Mouse (Mus musculus) embryonic facial prominence, embryonic 12.5 days (tissue): ENCODE data around the gene Rinl. TPM values are rescaled to one million over a fixed set of nuclear protein-coding genes. Genes with fewer than 3 reads are reported as not detected.

Experiments
- ATAC-seq: fragments of 200-750 bp; cut with Nextera tagmentation; 2 replicates; pipeline ENCODE4 v1.8.0; 2017; ENCODE audit not compliant: insufficient number of reproducible peaks, insufficient read depth, low FRiP score, low TSS enrichment
- H3K27ac ChIP-seq: fragments of 300-500 bp; sonication (generic); 2 replicates; pipeline ENCODE4 v1.5.1; 2016; ENCODE audit warnings: mild to moderate bottlenecking
- H3K27me3 ChIP-seq: fragments of 300-500 bp; sonication (generic); 2 replicates; pipeline ENCODE4 v1.6.1; 2016; ENCODE audit warnings: mild to moderate bottlenecking, moderate library complexity
- H3K36me3 ChIP-seq: fragments of 300-500 bp; sonication (generic); 2 replicates; pipeline ENCODE4 v1.6.1; 2016; ENCODE audit warnings: mild to moderate bottlenecking
- H3K4me1 ChIP-seq: fragments of 300-500 bp; sonication (generic); 2 replicates; pipeline ENCODE4 v1.6.1; 2016
- H3K4me2 ChIP-seq: fragments of 300-500 bp; sonication (generic); replicated peaks from 2 replicates; pipeline ENCODE4 v1.6.1; 2016; ENCODE audit warnings: mild to moderate bottlenecking, moderate library complexity
- H3K4me3 ChIP-seq: fragments of 300-500 bp; sonication (generic); 2 replicates; pipeline ENCODE4 v1.5.1; 2016; ENCODE audit warnings: mild to moderate bottlenecking
- H3K9ac ChIP-seq: fragments of 300-500 bp; sonication (generic); 2 replicates; pipeline ENCODE4 v1.6.1; 2016; ENCODE audit warnings: mild to moderate bottlenecking, moderate library complexity
- H3K9me3 ChIP-seq: fragments of 300-500 bp; sonication (generic); 2 replicates; pipeline ENCODE4 v1.6.1; 2016; ENCODE audit warnings: mild to moderate bottlenecking, moderate library complexity
- WGBS: fragments of 180-500 bp; shearing (Covaris S2); methylation state at CpG from one replicate; pipeline ENCODE4 v1.1.7; 2016; 5-methylcytosine and 5-hydroxymethylcytosine counted together
- polyA plus RNA-seq: library from polyadenylated mRNA; unstranded; fragments of >200 nt; fragmentation: Nextera tagmentation; extraction: Ambion mirVana; gene quantifications from 2 replicates; pipeline ENCODE4 v1.2.1, GENCODE M21; 2016

Rinl gene
- polyA plus RNA-seq: 2.2 and 2.8 TPM in 2 replicates

GRCm38 (mm10) chr7:28788307-28789195, at the start of gene Rinl:
Gene Rinl, plus strand, starts transcription at chr7:28788969.
- Histone ChIP-seq H3K4me3 (no peak within 1 kb of the TSS), H3K36me3 (peaks cover 29% of the 10 kb centered on the region), H3K4me2 (no peak within 1 kb of the TSS), H3K4me1 (peaks cover 14% of the 10 kb centered on the region), H3K9me3 (no peaks in the 10 kb centered on the region), H3K27ac (peak within 1 kb of the TSS; percentile 73), H3K9ac (peak within 1 kb of the TSS; percentile 13; the same call in 1 of the 2 replicates), H3K27me3 (no peaks in the 10 kb centered on the region)
- 58% methylated on average over 5 of the region's 5 CpGs for WGBS
- ATAC-seq: no peak

- Histone ChIP-seq H3K9me3 (no peaks in the 10 kb centered on the region), H3K4me2 (no peak overlapping the region), H3K27ac (no peak overlapping the region), H3K9ac (peak overlapping the region; percentile 33), H3K27me3 (no peaks in the 10 kb centered on the region), H3K4me1 (peaks cover 8% of the 10 kb centered on the region), H3K36me3 (peaks cover 44% of the 10 kb centered on the region), H3K4me3 (0 out of 2 replicates have a peak overlapping the region, but pooled peaks have one; percentile 7)
- 97% methylated on average over 21 of the region's 21 CpGs for WGBS
- ATAC-seq: no peak
Measured at GRCm38 (mm10) chr7:28739829-28740228, 48.9 kb upstream of the Rinl start.

- H3K36me3 ChIP-seq: peaks cover 49% of the 10 kb centered on the region
- no peaks in the 10 kb centered on the region for H3K27me3 ChIP-seq
- 36% methylated on average over 9 of the region's 9 CpGs for WGBS
- H3K4me2 ChIP-seq: peak overlapping the region; percentile 92
- H3K27ac ChIP-seq: peak overlapping the region; percentile 57; the same call in 1 of the 2 replicates
- H3K4me1 ChIP-seq: peaks cover 8% of the 10 kb centered on the region
- peak overlapping the region; percentile 62 for H3K4me3 ChIP-seq
- H3K9ac ChIP-seq: peak overlapping the region; percentile 81
- ATAC-seq: no peak
- H3K9me3 ChIP-seq: no peaks in the 10 kb centered on the region
Measured at GRCm38 (mm10) chr7:28740949-28741348, 47.8 kb upstream of the Rinl start.

- Histone ChIP-seq H3K36me3 (peaks cover 50% of the 10 kb centered on the region), H3K27ac (peak overlapping the region; percentile 57; the same call in 1 of the 2 replicates), H3K4me1 (peaks cover 8% of the 10 kb centered on the region), H3K9me3 (no peaks in the 10 kb centered on the region), H3K4me3 (peak overlapping the region; percentile 62), H3K4me2 (peak overlapping the region; percentile 92), H3K9ac (peak overlapping the region; percentile 81), H3K27me3 (no peaks in the 10 kb centered on the region)
- 1% methylated on average over 13 of the region's 13 CpGs for WGBS
- ATAC-seq: no peak
Measured at GRCm38 (mm10) chr7:28741368-28741708, 47.4 kb upstream of the Rinl start.

DNA sequence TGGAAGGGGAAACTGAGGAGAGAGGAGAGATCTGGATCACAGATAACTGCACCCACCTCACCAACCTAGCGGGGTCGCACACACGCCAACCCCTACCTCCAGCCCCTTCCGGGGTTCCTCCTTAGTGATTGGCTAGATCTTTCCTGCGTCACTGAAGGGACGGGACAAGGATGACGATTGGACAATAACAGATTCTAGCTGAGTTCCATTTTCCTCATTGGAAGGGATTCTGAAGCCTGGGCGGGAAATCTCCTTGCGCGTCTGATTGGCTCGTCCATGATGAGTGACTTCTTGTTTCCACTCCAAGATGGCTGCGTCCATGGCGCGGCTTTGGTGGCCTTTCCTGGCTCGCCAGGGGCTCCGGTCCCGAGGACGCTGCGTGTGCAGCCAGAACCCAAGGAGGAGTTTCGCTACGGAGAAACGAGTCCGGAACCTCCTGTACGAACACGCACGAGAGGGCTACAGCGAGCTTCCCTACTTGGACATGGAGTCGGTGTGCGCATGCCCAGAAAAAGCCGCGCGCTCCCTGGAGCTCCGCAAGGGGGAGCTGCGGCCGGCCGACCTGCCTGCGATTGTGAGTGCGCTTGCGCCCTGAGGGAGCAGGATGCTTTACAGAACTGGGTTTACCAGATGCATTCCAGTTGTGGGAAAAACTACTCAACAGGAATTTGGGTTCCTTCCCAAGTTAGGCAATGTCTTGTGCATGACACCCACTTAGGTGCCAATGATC, 46.9 kb upstream of the Rinl start, which contains the start of the genes Mrps12 and Sars2:
Mrps12 (minus strand) TSS at position 112 of the 730 bp plus-strand sequence.
Sars2 (plus strand) TSS at position 284 of the 730 bp plus-strand sequence.
- H3K36me3 ChIP-seq: peaks cover 50% of the 10 kb centered on the region
- peak within 1 kb of the TSS; percentile 62 for H3K4me3 ChIP-seq
- peak within 1 kb of the TSS; percentile 92 for H3K4me2 ChIP-seq
- ATAC-seq: peak; percentile 95
- H3K4me1 ChIP-seq: peaks cover 8% of the 10 kb centered on the region
- peak within 1 kb of the TSS; percentile 80 for H3K27ac ChIP-seq
- no peaks in the 10 kb centered on the region for H3K27me3 ChIP-seq
- no peaks in the 10 kb centered on the region for H3K9me3 ChIP-seq
- WGBS: under 1% methylated on average over 39 of the region's 39 CpGs
- H3K9ac ChIP-seq: peak within 1 kb of the TSS; percentile 81

GRCm38 (mm10) chr7:28749935-28750334, 38.8 kb upstream of the Rinl start:
- 94% methylated on average over 7 of the region's 7 CpGs for WGBS
- Histone ChIP-seq H3K4me3 (no peak overlapping the region), H3K4me1 (0 out of 2 replicates have a peak, but pooled peaks cover 4% of the 10 kb centered on the region), H3K4me2 (no peak overlapping the region), H3K27ac (no peak overlapping the region), H3K9me3 (no peaks in the 10 kb centered on the region), H3K9ac (no peak overlapping the region), H3K27me3 (no peaks in the 10 kb centered on the region), H3K36me3 (peaks cover 54% of the 10 kb centered on the region)
- ATAC-seq: no peak

DNA sequence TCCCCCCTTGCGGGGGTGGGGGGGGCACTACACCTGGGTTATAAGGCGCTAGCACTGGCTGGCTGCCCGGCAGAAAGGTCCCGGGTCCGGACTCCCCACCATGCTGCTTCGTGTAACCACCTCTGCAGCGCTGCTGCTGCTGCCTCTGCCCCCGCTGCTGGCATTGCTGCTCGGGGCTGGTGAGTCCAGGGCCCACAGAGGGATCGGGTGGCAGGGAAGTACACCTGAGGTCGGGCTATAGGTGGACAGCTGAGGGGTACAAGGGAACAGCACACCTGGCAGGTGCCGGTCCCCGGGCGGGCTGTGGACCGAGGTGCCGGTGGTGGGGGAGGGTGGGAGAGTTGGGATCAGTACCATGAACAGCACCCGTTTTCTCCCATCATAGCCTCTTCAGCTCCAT, 32.7 kb upstream of the Rinl start, which contains the start of gene Ccer2:
Ccer2 (plus strand) TSS at position 96 of the 400 bp plus-strand sequence.
- Histone ChIP-seq H3K4me1 (peaks cover 6% of the 10 kb centered on the region; the same call in 1 of the 2 replicates), H3K9me3 (no peaks in the 10 kb centered on the region), H3K27ac (no peak within 1 kb of the TSS), H3K4me2 (peak within 1 kb of the TSS; percentile 31), H3K4me3 (no peak within 1 kb of the TSS), H3K27me3 (peaks cover 18% of the 10 kb centered on the region), H3K36me3 (peaks cover 46% of the 10 kb centered on the region), H3K9ac (no peak within 1 kb of the TSS)
- no peak for ATAC-seq
- 2% methylated on average over 17 of the region's 17 CpGs for WGBS

GRCm38 (mm10) chr7:28758623-28759022, 30.1 kb upstream of the Rinl start:
- Histone ChIP-seq H3K4me1 (peaks cover 6% of the 10 kb centered on the region; the same call in 1 of the 2 replicates), H3K4me2 (no peak overlapping the region), H3K9me3 (no peaks in the 10 kb centered on the region), H3K9ac (no peak overlapping the region), H3K27ac (no peak overlapping the region), H3K27me3 (peaks cover 18% of the 10 kb centered on the region), H3K4me3 (no peak overlapping the region), H3K36me3 (peaks cover 43% of the 10 kb centered on the region)
- WGBS: 82% methylated on average over 13 of the region's 13 CpGs
- ATAC-seq: no peak

GRCm38 (mm10) chr7:28761907-28762306, 26.9 kb upstream of the Rinl start:
- no peaks in the 10 kb centered on the region for H3K9me3 ChIP-seq
- WGBS: 89% methylated on average over 9 of the region's 9 CpGs
- H3K27me3 ChIP-seq: peaks cover under 1% of the 10 kb centered on the region; the same call in 1 of the 2 replicates
- ATAC-seq: no peak
- no peak overlapping the region for H3K4me2 ChIP-seq
- H3K36me3 ChIP-seq: peaks cover 38% of the 10 kb centered on the region
- H3K4me1 ChIP-seq: peaks cover 6% of the 10 kb centered on the region
- no peak overlapping the region for H3K27ac ChIP-seq
- no peak overlapping the region for H3K9ac ChIP-seq
- no peak overlapping the region for H3K4me3 ChIP-seq

GRCm38 (mm10) chr7:28765211-28765610, 23.6 kb upstream of the Rinl start:
- Histone ChIP-seq H3K27me3 (no peaks in the 10 kb centered on the region), H3K4me1 (peaks cover 12% of the 10 kb centered on the region), H3K9me3 (no peaks in the 10 kb centered on the region), H3K36me3 (peaks cover 19% of the 10 kb centered on the region), H3K4me3 (peak overlapping the region; percentile 63), H3K9ac (no peak overlapping the region), H3K4me2 (peak overlapping the region; percentile 55), H3K27ac (no peak overlapping the region)
- 81% methylated on average over 6 of the region's 6 CpGs for WGBS
- ATAC-seq: no peak

- Histone ChIP-seq H3K4me1 (peaks cover 12% of the 10 kb centered on the region), H3K9ac (peak within 1 kb of the TSS; percentile 74), H3K36me3 (peaks cover 9% of the 10 kb centered on the region), H3K27me3 (no peaks in the 10 kb centered on the region), H3K4me3 (peak within 1 kb of the TSS; percentile 63), H3K9me3 (no peaks in the 10 kb centered on the region), H3K27ac (no peak within 1 kb of the TSS), H3K4me2 (peak within 1 kb of the TSS; percentile 64)
- WGBS: under 1% methylated on average over 45 of the region's 45 CpGs
- ATAC-seq: peak; percentile 97
Measured at GRCm38 (mm10) chr7:28766173-28766879, 22.4 kb upstream of the Rinl start, which contains the start of gene Sirt2. Gene Sirt2, plus strand, starts transcription at chr7:28766735.
